ENCODE assay signal across 8 mouse cellular contexts in genomic region chr7:135641698-135642507, GRCm38 (mm10).
DNase-seq lines count a peak whose midpoint lies in the region; ATAC-seq and TF ChIP-seq lines count a peak whose summit lies in the region.

No protein-coding gene starts in this region.

- no peak overlapping the region for H3K27ac ChIP-seq in heart, embryonic 11.5 days (ENCODE audit: low read depth, low read length)
- H3K27ac ChIP-seq in forebrain, postnatal 0 days (ENCODE audit: low read depth, low read length): peak overlapping the region; percentile 89

- H3K9ac ChIP-seq in heart, embryonic 11.5 days (ENCODE audit: low read depth, low read length): no peak overlapping the region
- no peak overlapping the region for H3K9ac ChIP-seq in forebrain, postnatal 0 days

- 65% methylated on average over 14 of the region's 14 CpGs for WGBS in heart, embryonic 11.5 days (ENCODE audit: insufficient replicate concordance)
- 17% methylated on average over 14 of the region's 14 CpGs for WGBS in forebrain, postnatal 0 days

- peak; percentile 34 to 50 for DNase-seq in heart, adult 18-20 months
- DNase-seq in cerebellum, adult 11-12 months: peak; percentile 49
- DNase-seq in forebrain, postnatal 0 days: peak; percentile 88
- DNase-seq in layer of hippocampus, adult 9-10 months (ENCODE audit: low spot score): peak; percentile 72
- peak; percentile 66 for DNase-seq in mesoderm, embryonic 11.5 days (ENCODE audit: low read depth, low spot score)
- peak; percentile 57 for DNase-seq in testis, postnatal 10 days (ENCODE audit: low spot score)

- no peak overlapping the region for H3K4me3 ChIP-seq in heart, embryonic 11.5 days (ENCODE audit: low read depth, low read length)
- no peak overlapping the region for H3K4me3 ChIP-seq in forebrain, postnatal 0 days (ENCODE audit: low read depth, low read length)

- H3K4me1 ChIP-seq in heart, embryonic 11.5 days (ENCODE audit: control insufficient read depth, insufficient read depth, low read length): no peaks in the 10 kb centered on the region
- peaks cover 11% of the 10 kb centered on the region; the same call in 1 of the 2 replicates for H3K4me1 ChIP-seq in forebrain, postnatal 0 days (ENCODE audit: insufficient read depth)

- no peaks in the 10 kb centered on the region for H3K36me3 ChIP-seq in heart, embryonic 11.5 days (ENCODE audit: control insufficient read depth, insufficient read depth, low read length)
- H3K36me3 ChIP-seq in forebrain, postnatal 0 days (ENCODE audit: insufficient read depth): no peaks in the 10 kb centered on the region

- no peaks in the 10 kb centered on the region for H3K27me3 ChIP-seq in heart, embryonic 11.5 days (ENCODE audit: control insufficient read depth, insufficient read depth, low read length)
- H3K27me3 ChIP-seq in forebrain, postnatal 0 days (ENCODE audit: insufficient read depth, low read length): no peaks in the 10 kb centered on the region

- ATAC-seq in heart, embryonic 11.5 days (replicated peaks; ENCODE audit: insufficient number of reproducible peaks, low FRiP score, low TSS enrichment): no peak
- peak; percentile 67 for ATAC-seq in CD4-positive, CD25-positive, alpha-beta regulatory T cell, adult 4 months
- ATAC-seq in forebrain, postnatal 0 days: peak; percentile 91

- no peaks in the 10 kb centered on the region for H3K9me3 ChIP-seq in heart, embryonic 11.5 days (replicated peaks; ENCODE audit: control insufficient read depth, low read length)
- no peaks in the 10 kb centered on the region for H3K9me3 ChIP-seq in forebrain, postnatal 0 days (ENCODE audit: low read length)

- no peak overlapping the region for H3K4me2 ChIP-seq in heart, embryonic 11.5 days
- H3K4me2 ChIP-seq in forebrain, postnatal 0 days (ENCODE audit: low read depth): peak overlapping the region; percentile 30; the same call in 1 of the 2 replicates

- peak; percentile 83 for TF ChIP-seq CTCF in forebrain, postnatal 0 days (IDR thresholded peaks at IDR 0.05; ENCODE audit: low read depth)
